Mouse (Mus musculus): ENCODE data around the gene Pithd1. TPM values are rescaled to one million over a fixed set of nuclear protein-coding genes. Genes with fewer than 3 reads are reported as not detected.

The Pithd1 gene
- total RNA-seq (2017) = 24.1 and 63.2 TPM in 2 replicates

DNA sequence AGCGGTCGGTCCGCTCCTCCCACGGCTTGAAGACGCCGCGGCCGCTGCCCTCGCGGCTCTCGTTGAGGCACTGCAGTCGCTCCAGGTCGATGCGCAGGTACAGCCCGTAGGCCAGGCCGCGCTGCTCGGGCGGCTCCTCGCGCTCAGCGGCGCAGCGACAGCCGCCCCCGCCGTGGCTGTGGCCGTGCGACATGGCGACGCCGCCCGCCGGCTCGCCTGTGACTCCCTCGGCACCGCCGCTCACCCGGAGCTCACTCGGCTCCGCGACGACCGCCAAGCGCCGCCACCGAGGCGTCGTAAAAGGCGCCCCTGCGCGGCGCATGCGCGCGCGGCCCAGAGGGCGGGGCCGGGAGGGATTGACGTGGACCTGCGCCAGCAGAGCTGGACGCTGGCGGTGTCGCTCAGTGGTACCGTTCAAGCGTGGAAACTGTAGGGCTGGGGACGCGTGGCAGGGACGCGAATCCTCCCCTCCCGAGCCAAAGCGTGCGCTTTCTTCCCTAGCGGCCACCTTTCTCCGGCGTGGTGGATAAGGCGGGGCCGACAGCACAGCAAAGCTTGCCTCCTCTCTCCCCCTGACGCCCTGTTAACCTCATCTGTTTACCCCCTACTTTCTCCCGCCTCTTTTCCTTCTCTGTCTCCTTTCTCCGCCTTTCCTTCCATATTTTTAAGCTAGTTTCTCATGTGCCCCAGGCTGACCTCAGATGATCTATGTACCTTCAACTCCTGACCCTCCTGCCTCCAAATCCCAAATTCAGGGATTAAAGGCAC, at the start of gene Pithd1:
TSS of gene Pithd1 (minus strand) at position 322 of the 768 bp plus-strand sequence.
- ATAC-seq (replicated peaks in 1 of 2; ENCODE audit: insufficient read depth in 1 of 2, low FRiP score in 2 of 2, low TSS enrichment in 1 of 2, low read depth in 1 of 2, poor library complexity in 2 of 2, severe bottlenecking in 2 of 2) = peak; percentile 77 to 83

DNA sequence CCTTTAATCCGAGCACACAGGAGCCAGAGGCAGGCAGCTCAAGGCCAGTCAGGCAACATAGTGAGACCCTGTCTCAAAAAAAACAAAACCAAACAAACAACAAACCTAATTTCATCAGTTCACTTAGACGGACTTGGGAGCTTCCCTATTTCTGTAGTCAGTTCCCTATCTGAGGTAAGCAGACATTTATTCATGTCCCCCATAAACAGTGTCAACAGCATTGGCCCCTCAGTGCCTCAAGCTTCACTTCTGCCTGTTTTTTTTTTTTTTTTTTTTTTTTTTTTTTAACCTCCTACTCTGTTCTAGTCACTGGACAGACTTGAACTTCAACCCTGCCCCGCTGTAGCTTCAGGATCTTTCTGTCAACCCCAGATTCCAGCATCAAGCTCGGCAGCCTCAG, 48.0 kb upstream of the Pithd1 start:
- peak; percentile 39 to 46; a peak in 2 of 4 replicates for ATAC-seq (replicated peaks in 1 of 2; ENCODE audit: insufficient read depth in 1 of 2, low FRiP score in 2 of 2, low TSS enrichment in 1 of 2, low read depth in 1 of 2, poor library complexity in 2 of 2, severe bottlenecking in 2 of 2)

DNA sequence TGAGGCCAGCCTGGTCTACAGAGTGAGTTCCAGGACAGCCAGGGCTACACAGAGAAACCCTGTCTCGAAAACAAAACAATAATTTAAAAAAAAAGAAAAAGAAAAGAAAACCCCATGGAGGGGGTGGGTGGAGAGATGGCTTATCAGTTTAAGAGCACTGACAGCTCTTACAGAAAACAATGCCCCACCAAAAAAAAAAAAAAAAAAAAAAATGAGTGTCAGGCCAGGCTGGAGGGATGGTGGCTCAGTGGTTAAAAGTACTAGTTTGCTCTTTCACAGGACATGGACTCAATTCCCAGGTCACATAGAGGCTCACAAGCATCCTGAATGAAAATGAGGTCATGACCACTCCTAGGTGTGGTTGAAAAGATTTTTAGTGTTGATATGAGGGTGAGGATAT, 46.2 kb upstream of the Pithd1 start:
- ATAC-seq (replicated peaks in 1 of 2; ENCODE audit: insufficient read depth in 1 of 2, low FRiP score in 2 of 2, low TSS enrichment in 1 of 2, low read depth in 1 of 2, poor library complexity in 2 of 2, severe bottlenecking in 2 of 2) = no peak

DNA sequence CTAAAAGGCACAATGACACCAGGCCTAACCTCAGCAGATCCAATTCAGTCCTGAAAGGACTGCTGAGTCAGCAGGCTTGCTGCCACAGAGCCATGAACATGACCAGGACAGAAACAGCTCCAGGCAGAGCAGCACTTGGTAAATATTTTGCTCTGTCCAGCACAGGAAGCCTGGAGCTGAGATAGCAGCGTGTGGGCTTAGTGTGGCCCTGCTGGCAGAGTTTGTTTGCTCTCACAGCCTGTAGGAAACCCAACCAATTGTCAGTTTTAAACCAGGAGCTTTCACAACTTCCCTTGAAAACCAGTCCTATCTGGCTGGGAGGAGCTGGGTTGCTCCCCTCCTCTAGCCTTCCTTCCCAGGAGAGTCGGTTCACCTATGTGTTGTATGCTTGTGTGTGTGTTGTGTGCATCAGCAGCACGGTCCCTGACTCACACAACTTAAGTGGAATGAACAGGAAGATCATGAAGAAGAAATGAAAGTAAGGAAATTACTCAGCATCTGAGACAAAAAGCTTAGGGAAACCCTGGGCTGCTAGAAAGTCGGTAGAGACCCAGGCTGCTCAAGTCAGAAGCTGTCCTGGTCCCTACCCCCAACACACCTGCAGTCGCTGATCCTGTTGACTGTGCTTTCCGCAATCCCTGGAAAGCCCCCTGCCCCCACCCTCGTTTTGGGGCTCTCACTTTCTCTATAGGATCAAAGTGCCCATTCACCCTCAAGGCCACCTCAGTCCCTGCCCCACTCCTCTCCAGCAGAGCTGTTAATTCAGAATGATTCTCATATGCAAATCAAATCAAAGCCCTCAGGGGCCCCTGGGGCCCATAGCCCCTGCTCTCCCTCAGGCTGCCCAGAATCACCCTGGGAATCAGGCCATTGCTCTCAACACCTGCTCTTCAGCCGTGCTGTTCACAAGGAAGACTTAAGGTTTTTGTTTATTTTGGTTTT, 44.2 kb upstream of the Pithd1 start:
- ATAC-seq (replicated peaks in 1 of 2; ENCODE audit: insufficient read depth in 1 of 2, low FRiP score in 2 of 2, low TSS enrichment in 1 of 2, low read depth in 1 of 2, poor library complexity in 2 of 2, severe bottlenecking in 2 of 2) = peak; percentile 72 to 77

DNA sequence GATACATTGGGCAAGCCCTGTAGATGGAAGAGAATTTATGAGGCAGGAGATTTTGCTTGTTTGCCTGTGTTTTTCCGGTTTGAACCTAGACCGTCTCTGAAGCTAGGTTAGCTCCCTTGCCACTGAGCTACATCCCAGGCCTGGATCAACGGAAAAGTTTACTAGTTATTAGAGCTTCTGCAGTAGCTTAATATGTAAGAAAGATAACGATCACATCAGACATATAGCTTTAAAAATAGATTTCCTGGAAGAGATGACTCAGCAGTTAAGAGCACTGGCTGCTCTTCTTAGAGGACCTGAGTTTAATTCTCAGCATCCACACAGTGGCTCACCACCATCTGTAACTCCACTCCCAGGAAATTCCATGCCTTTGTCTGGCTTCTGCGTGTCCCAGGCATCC, 41.6 kb upstream of the Pithd1 start:
- no peak for ATAC-seq (replicated peaks in 1 of 2; ENCODE audit: insufficient read depth in 1 of 2, low FRiP score in 2 of 2, low TSS enrichment in 1 of 2, low read depth in 1 of 2, poor library complexity in 2 of 2, severe bottlenecking in 2 of 2)

DNA sequence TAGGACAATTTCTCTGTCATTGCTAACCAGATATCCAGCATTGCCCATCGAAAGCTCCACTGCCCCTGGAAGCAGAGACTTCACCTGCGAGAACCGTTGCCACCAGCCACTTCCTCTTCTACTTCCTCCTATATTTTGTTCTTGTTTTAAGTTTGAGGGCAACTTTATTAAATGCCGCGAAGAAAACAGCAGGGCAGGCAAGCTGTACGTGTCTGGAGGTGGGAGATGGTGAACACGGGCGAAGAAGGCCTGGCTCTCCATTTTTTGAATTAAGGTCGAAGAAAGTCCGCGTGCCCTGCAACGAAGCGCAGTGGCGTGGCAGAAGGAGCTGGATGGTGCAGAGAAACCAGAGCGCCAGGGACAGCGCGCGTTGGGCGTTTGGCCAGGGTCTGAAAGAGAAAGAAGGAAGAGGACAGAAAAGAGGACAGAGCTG, 41.1 kb upstream of the Pithd1 start:
- peak; percentile 23 to 44 for ATAC-seq (replicated peaks in 1 of 2; ENCODE audit: insufficient read depth in 1 of 2, low FRiP score in 2 of 2, low TSS enrichment in 1 of 2, low read depth in 1 of 2, poor library complexity in 2 of 2, severe bottlenecking in 2 of 2)

DNA sequence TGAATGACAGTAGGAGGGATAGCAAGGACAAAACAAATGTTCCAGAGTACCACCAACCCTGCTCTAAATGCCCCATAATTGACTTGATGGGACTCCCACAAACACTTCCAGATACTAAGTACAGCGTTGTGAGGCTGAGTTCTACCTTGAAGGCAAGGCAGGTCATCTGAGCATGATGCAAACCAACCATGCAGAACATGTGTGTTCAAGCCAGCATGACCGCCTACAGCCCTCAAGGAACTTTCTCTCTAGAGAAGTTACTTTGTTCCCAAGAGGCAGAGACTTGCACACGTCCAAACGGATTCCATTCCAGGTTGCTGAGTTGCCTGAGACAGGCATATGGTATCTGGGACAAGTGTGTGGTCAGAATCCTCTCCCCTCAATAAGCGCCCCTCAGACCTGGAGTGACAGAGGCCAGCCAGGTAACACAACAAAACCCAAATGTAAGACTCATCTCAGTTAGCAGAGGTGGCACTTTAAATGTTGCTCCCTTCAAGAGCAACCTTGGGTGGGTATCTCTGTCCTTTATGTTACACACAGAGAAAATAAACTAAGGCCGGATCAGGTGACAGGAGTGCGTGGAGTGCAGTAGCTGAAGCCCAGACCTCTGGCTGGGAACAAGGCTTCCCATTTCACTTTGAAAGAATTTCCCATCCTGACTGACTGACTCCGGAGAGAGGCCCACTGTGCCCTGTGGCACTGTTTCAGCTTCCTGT, 40.5 kb upstream of the Pithd1 start:
- peak; percentile 5 to 8; a peak in 1 of 4 replicates for ATAC-seq (replicated peaks in 1 of 2; ENCODE audit: insufficient read depth in 1 of 2, low FRiP score in 2 of 2, low TSS enrichment in 1 of 2, low read depth in 1 of 2, poor library complexity in 2 of 2, severe bottlenecking in 2 of 2)

DNA sequence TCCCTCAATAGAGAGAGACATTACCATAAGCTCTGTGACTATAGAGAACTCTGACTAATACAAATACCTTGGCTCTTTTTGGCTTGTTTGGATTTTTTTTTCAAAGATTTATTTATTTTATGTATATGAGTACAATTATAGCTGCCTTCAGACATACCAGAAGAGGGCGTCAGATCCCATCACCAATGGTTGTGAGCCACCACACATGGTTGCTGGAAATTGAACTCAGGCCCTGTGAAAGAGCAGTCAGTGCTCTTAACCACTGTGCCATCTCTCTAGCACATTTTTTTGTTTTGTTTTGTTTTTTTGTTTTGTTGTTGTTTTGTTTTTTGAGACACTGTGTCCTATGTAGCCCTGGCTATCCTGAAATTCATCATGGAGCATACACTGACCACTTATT, 38.3 kb upstream of the Pithd1 start:
- ATAC-seq (replicated peaks in 1 of 2; ENCODE audit: insufficient read depth in 1 of 2, low FRiP score in 2 of 2, low TSS enrichment in 1 of 2, low read depth in 1 of 2, poor library complexity in 2 of 2, severe bottlenecking in 2 of 2) = no peak

DNA sequence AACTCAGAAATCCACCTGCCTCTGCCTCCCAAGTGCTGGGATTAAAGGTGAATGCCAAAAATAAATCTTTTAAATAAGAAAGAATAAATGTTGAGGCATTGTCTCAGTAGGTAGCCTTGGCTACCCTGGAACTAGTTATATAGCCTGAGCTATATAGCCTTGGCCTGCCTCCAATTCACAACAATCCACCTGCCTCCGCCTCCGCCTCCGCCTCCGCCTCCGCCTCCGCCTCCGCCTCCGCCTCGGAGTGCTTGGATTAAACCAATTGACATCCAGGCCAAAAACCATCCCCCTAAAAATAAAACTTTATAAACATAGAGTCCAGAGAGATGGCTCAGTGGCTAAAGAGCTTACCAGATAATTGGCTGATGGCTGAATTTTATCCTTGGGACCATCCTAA, 35.9 kb upstream of the Pithd1 start:
- no peak for ATAC-seq (replicated peaks in 1 of 2; ENCODE audit: insufficient read depth in 1 of 2, low FRiP score in 2 of 2, low TSS enrichment in 1 of 2, low read depth in 1 of 2, poor library complexity in 2 of 2, severe bottlenecking in 2 of 2)

DNA sequence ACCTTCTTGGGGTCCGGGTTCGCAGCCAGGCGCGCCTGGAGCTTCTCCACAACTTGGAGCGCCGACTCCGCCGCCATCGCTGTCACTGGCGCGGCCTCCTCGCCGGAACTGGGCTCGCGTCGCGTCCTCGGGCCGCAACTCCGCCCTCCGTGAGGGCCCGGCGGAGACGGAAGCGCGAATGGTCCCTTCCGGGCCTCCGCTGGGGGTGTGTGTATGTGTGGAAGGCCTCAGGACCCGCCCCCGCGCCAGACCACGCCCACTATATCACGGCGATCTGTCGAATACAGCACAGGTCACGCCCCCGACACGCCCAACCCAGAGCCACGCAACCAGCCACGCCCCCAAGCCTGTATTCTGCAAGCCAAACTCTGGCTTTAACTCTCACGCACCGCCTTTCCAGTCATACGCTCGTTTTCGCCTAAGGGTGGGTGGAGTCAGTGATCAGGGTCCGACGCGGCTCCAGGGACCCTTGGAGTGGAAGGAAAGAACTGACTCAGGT, 34.5 kb upstream of the Pithd1 start, which contains the start of gene Eloa:
TSS of gene Eloa (minus strand) at position 215 of the 499 bp plus-strand sequence.
- ATAC-seq (replicated peaks in 1 of 2; ENCODE audit: insufficient read depth in 1 of 2, low FRiP score in 2 of 2, low TSS enrichment in 1 of 2, low read depth in 1 of 2, poor library complexity in 2 of 2, severe bottlenecking in 2 of 2) = peak; percentile 99

DNA sequence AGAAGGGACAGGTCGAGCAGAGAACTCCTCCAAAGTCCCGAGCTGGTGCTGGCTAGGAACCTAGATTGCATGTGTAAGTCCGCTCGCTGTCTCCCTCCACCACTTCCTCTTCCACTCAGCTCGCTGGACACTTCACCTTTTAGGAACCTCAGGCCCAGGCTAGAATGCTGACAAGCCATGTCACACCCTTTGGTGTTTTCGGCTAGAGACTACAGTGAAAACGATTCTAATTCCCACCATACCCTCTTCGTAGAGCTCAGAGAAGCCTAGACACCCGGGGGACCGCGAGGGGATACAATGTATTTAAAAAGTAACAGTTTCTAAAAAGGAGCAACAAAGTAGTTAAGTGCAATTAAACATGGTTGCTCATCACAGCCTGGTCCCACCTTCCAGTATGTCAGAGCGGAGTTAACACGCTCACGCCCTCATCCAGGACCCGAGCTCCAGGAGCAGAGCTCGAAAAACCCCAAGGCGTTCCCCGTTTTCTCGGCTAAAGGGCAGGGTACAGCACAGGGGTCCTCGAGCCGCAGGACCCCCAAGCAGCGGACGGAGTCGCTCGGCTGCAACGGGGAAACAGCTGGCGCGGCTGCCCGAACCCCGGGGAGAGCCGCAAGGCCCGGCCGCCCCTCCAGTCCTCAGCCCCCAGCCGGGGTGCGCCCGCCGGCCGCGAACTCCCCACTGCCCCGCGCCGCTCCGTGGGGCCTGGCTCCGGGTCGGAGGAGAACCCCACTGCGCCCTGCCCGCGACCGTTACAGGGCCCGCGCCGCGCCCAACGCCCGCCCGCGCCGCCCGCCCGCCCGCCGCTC, 33.9 kb upstream of the Pithd1 start:
- ATAC-seq (replicated peaks in 1 of 2; ENCODE audit: insufficient read depth in 1 of 2, low FRiP score in 2 of 2, low TSS enrichment in 1 of 2, low read depth in 1 of 2, poor library complexity in 2 of 2, severe bottlenecking in 2 of 2) = peak in 1 of 2 experiments; percentile 25; a peak in 1 of 4 replicates

DNA sequence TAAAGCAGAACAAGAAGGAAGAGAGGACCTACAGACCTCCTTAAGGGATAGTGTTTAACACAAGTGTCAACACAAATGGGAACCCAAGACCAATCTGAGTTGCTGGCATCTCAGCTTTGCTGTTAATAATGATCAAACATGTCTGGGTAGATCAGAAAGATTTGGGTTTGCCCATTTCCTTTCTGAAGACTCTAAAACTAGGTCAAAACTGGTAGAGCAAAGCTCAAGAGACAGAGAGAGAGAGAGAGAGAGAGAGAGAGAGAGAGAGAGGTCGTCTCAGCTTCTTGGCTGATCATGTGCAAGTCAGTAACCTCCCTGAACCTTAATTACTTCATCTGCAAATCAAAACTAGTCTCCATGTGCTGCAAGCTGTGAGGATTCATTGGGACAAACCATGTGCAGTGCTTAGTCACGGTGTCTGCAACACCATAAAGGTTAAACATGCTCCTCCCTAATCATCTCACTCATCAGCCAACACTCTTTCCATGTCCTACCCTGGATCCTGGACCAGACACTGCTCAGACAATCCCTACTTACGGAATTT, 29.1 kb upstream of the Pithd1 start:
- ATAC-seq (replicated peaks in 1 of 2; ENCODE audit: insufficient read depth in 1 of 2, low FRiP score in 2 of 2, low TSS enrichment in 1 of 2, low read depth in 1 of 2, poor library complexity in 2 of 2, severe bottlenecking in 2 of 2) = no peak

DNA sequence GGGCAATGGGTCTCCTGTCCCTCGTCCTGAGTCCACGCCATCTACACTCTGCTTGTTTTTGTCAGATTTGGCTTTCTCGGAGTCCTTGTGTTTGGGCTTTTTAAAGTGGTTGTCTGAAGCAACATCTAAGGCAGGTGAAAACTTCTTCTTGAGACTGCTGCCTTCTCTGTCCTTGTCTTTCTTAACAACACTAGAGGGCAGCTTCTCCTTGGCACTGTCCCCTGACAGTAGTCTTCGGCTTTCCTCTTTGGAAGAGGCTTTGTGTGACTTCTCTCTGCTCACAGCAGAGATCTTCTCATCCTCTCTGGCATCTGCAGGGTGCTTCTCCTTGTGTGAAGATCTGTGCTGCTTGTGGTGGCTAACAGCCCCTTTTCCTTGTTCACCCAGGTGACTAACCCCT, 23.5 kb upstream of the Pithd1 start:
- ATAC-seq (replicated peaks in 1 of 2; ENCODE audit: insufficient read depth in 1 of 2, low FRiP score in 2 of 2, low TSS enrichment in 1 of 2, low read depth in 1 of 2, poor library complexity in 2 of 2, severe bottlenecking in 2 of 2) = no peak

DNA sequence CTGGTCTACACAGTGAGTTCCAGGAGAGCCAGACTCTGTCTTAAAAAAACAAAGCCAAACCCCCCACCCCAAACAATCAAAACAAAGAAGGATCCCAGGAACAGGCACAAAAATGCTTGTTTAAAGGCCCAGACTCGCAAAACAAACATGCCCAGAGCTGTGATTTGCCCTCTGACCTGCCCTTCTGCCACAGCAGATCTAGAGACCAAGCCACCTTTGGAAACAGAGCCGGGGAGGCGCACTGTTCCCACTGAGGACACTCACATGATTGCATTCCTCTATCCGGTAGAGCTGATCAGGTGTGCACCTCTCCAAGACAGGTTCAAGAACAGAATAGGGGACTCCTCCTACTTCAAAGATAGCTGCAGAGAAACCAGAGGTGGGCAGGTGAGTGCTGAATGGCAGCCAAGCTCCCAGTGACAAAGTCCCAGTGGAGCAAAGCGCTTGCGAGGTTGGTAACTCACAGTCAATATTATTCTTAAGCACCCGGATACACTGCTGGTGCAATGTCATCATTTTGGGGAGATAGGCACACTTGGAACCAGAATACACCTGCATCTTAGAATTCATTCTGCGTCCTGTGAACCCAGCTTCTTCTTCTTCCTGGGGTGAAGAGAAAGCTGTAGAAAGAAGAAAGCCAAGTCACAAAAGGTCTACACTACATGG, 21.9 kb upstream of the Pithd1 start:
- no peak for ATAC-seq (replicated peaks in 1 of 2; ENCODE audit: insufficient read depth in 1 of 2, low FRiP score in 2 of 2, low TSS enrichment in 1 of 2, low read depth in 1 of 2, poor library complexity in 2 of 2, severe bottlenecking in 2 of 2)

DNA sequence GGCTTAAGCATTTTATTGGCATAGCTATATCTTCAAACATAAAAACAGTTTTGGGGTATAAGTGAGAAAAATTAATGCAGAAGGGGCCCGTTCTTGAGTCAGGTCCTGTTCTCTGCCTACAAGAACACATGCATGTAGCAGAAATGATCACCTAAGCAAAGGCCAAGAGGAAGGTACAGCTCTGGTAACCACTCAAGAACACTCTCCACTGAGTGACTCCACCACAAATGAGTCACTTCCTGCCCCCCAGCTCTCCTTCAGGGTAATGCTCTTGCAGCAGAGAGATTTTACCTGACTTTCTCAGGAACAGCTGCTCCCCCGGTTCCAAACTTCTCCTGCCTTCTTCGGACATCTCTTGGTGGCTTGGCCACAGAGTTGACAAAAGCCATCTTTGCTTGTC, 19.8 kb upstream of the Pithd1 start:
- no peak for ATAC-seq (replicated peaks in 1 of 2; ENCODE audit: insufficient read depth in 1 of 2, low FRiP score in 2 of 2, low TSS enrichment in 1 of 2, low read depth in 1 of 2, poor library complexity in 2 of 2, severe bottlenecking in 2 of 2)

DNA sequence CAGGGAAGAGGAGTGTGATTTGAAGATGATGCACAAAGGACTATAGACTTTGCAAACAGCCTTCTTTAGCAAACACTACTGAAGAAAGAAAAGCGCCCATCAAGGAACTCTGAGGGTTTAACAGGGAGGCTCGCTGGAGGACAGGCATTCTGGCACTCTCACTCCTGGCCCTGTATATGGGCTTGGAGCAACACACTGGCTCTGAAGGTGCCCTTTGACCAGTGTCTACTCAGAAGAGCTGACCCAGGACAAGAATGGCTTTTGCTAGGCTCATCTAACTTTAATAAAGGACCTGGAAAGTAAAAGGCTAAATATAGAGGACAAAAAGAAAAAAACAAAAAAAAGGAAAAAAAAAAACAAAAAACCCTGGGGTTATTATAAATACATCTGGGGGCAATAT, 17.9 kb upstream of the Pithd1 start:
- ATAC-seq (replicated peaks in 1 of 2; ENCODE audit: insufficient read depth in 1 of 2, low FRiP score in 2 of 2, low TSS enrichment in 1 of 2, low read depth in 1 of 2, poor library complexity in 2 of 2, severe bottlenecking in 2 of 2) = no peak
